Mouse (Mus musculus) kidney, embryonic 14.5 days (tissue): ENCODE measurements at regions not wholly inside any gene's neighbourhood (a gene's known extent, or its start where the extent isn't known, plus 50 kb on each side); places are given as distances from the start of the nearest gene placed in this dataset.

ENCODE experiments used
- ATAC-seq: fragments of 200-750 bp; cut with Nextera tagmentation; 2 replicates; pipeline ENCODE4 v1.8.0; 2017; ENCODE audit warnings: moderate number of reproducible peaks, mild to moderate bottlenecking, moderate TSS enrichment, moderate library complexity; ENCODE audit not compliant: low FRiP score, low TSS enrichment
- H3K27ac ChIP-seq: fragments of 300-500 bp; sonication (generic); 2 replicates; pipeline ENCODE4 v1.5.1; 2014; ENCODE audit warnings: low read depth, mild to moderate bottlenecking, low read length, moderate library complexity, mixed read lengths
- H3K27me3 ChIP-seq: fragments of 300-500 bp; sonication (generic); 2 replicates; pipeline ENCODE4 v1.6.1; 2014; ENCODE audit warnings: mild to moderate bottlenecking, low read length; ENCODE audit not compliant: control insufficient read depth, insufficient read depth
- H3K36me3 ChIP-seq: fragments of 300-500 bp; sonication (generic); 2 replicates; pipeline ENCODE4 v1.6.1; 2014; ENCODE audit warnings: low read length, mixed read lengths; ENCODE audit not compliant: control insufficient read depth, insufficient read depth
- H3K4me1 ChIP-seq: fragments of 300-500 bp; sonication (generic); 2 replicates; pipeline ENCODE4 v1.6.1; 2014; ENCODE audit warnings: low read length, mixed read lengths; ENCODE audit not compliant: control insufficient read depth, insufficient read depth
- H3K4me2 ChIP-seq: fragments of 300-500 bp; sonication (generic); replicated peaks from 2 replicates; pipeline ENCODE4 v1.6.1; 2014; ENCODE audit warnings: low read depth, mild to moderate bottlenecking, low read length
- H3K4me3 ChIP-seq: fragments of 300-500 bp; sonication (generic); 2 replicates; pipeline ENCODE4 v1.5.1; 2014; ENCODE audit warnings: mild to moderate bottlenecking, low read length
- H3K9ac ChIP-seq: fragments of 300-500 bp; sonication (generic); 2 replicates; pipeline ENCODE4 v1.6.1; 2014; ENCODE audit warnings: low read depth, mild to moderate bottlenecking, low read length, moderate library complexity
- H3K9me3 ChIP-seq: fragments of 300-500 bp; sonication (generic); 2 replicates; pipeline ENCODE4 v1.6.1; 2016; ENCODE audit warnings: low read length; ENCODE audit not compliant: control insufficient read depth
- WGBS: fragments of 180-500 bp; shearing (Covaris S2); extraction: QIAGEN DNeasy Blood & Tissue Kit; methylation state at CpG from one replicate; pipeline ENCODE4 v1.1.7; 2014; 5-methylcytosine and 5-hydroxymethylcytosine counted together

DNA sequence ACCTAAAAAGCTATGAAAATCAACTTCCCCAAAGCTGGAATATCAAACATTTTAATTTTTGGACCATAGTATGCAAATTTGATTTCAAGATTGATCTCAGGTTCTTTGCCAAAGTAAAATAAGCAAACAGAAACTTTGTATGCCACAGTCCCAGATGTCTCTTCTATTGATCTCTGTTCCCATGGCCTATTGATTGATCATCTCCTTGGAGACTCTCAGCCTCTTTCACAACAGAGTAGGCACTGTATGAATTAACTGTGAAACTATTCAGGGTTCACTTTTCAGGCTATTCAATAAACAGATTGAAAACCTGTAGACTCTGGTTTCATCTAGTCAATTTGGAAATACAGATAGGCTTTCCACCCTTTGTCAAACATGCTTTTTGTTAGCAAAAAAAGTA, 384.1 kb downstream of the Btg1 start:
- no peaks in the 10 kb centered on the region for H3K4me1 ChIP-seq
- H3K4me2 ChIP-seq = no peak overlapping the region

DNA sequence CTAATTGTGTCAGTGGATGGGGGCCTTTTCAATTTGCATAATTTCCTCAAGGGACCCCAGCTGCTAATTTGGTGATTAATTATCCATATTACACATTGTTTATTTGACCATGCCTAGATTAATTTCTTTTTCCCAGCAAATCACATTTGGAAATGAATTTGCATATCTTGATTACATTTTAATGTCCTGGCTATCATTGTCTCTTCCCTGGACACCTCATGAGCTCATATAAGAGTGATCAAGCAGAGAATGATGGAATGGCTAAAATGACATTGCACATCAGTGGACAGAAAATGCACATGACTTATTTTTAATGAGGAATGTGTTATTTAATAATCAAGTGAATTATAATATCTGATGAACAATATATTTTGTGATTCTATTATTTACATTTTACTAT, 392.1 kb downstream of the Btg1 start:
- H3K27me3 ChIP-seq = no peaks in the 10 kb centered on the region
- no peaks in the 10 kb centered on the region for H3K36me3 ChIP-seq
- H3K4me1 ChIP-seq = no peaks in the 10 kb centered on the region
- ATAC-seq = no peak
- no peak overlapping the region for H3K4me2 ChIP-seq
- no peak overlapping the region for H3K9ac ChIP-seq
- no peak overlapping the region for H3K4me3 ChIP-seq
- H3K27ac ChIP-seq = no peak overlapping the region
- no peaks in the 10 kb centered on the region for H3K9me3 ChIP-seq

More for the DNA sequence above, 384.1 kb downstream of the Btg1 start:
- Histone ChIP-seq H3K9me3 (no peaks in the 10 kb centered on the region), H3K27ac (no peak overlapping the region), H3K27me3 (no peaks in the 10 kb centered on the region), H3K9ac (no peak overlapping the region), H3K4me3 (no peak overlapping the region), H3K36me3 (no peaks in the 10 kb centered on the region)
- ATAC-seq = no peak

DNA sequence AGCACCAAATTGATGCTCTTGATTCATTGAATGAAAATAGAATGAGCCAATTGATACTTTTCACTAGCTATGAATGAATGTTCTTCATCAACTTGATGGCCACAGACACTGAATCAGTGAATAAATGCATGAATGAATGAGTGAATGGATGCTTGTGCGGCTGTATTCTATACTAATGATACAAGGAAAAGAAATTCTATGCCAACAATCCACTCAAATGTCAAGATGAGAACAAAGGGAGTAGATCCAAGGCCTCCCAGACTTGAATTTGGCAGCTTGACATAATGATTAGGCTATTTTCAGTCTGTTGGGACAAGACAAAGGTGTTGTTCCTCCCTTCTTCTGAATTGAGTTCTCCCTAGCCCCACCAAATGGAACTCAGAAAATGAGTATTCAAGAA, 393.1 kb downstream of the Btg1 start:
- Histone ChIP-seq H3K27ac (no peak overlapping the region), H3K9me3 (no peaks in the 10 kb centered on the region), H3K4me3 (no peak overlapping the region), H3K36me3 (no peaks in the 10 kb centered on the region), H3K9ac (no peak overlapping the region), H3K27me3 (no peaks in the 10 kb centered on the region), H3K4me1 (no peaks in the 10 kb centered on the region), H3K4me2 (no peak overlapping the region)
- WGBS = 92% methylated on average over 1 of the region's 1 CpGs
- ATAC-seq = no peak

DNA sequence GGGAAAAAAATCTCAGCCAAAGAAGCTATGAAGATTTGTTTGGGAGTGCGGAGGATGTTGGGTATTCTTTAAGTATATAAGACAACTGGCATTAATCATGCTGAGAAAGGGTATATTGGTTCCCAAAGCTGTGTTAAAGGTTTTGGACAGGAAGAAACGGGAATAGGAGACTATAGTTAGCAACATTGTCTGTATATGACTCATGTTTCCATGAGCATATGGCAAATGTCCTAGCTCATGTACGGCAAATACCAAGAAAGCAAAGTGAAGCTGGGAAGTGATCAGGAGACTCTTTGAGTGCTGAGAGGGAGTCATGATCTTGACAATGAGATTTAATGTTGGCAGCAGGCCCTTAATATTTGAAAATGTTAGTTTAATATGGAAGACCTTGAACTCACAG, 401.8 kb downstream of the Btg1 start:
- H3K27ac ChIP-seq = no peak overlapping the region
- no peaks in the 10 kb centered on the region for H3K4me1 ChIP-seq
- H3K4me2 ChIP-seq = no peak overlapping the region
- no peak overlapping the region for H3K4me3 ChIP-seq
- ATAC-seq = no peak
- H3K9me3 ChIP-seq = no peaks in the 10 kb centered on the region
- no peaks in the 10 kb centered on the region for H3K27me3 ChIP-seq
- H3K9ac ChIP-seq = no peak overlapping the region
- H3K36me3 ChIP-seq = no peaks in the 10 kb centered on the region
- WGBS = 58% methylated on average over 3 of the region's 3 CpGs

DNA sequence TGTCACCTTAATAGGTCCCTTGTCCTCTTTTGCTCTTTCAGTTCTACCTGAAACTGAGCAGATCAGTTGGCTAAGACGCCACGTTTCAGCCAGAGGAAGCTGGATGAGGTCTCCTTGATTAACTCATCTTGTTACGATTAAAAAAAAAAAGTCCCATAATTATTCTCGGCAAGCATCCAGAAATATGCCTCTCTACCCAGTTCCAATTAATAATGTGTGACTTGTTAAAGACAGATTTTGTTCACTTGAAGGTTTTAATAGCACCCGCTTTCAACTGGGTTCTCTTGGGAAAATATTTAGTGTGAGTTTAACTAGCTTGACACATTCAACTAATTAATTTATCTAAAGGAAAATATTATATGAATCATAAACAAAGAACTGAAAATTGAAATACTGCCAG, 412.0 kb downstream of the Btg1 start:
- H3K27ac ChIP-seq = no peak overlapping the region
- no peak overlapping the region for H3K4me2 ChIP-seq
- H3K27me3 ChIP-seq = no peaks in the 10 kb centered on the region
- H3K4me3 ChIP-seq = no peak overlapping the region
- no peak overlapping the region for H3K9ac ChIP-seq
- H3K9me3 ChIP-seq = no peaks in the 10 kb centered on the region
- 89% methylated on average over 5 of the region's 5 CpGs for WGBS
- H3K36me3 ChIP-seq = no peaks in the 10 kb centered on the region
- H3K4me1 ChIP-seq = no peaks in the 10 kb centered on the region
- ATAC-seq = no peak

DNA sequence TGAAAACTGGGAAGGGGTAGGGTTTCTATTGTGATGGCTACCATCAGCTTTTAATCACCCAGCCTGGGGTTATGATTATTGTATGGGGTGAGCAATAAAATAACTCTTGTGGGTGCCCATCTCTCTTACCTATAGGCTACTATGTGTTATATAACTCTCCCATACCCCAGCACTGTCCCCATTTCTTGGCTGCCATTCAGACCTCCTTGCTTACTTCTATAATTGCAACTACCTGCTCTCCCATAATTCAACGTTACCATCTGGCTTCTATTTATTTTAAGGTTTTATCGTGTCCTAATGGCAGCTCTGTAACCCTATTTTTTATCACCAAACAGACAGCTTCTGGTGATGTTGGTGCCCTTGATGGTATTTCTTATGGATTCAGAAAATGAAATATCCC, 414.2 kb downstream of the Btg1 start:
- no peak overlapping the region for H3K4me2 ChIP-seq
- no peak overlapping the region for H3K4me3 ChIP-seq
- no peaks in the 10 kb centered on the region for H3K4me1 ChIP-seq
- ATAC-seq = no peak
- H3K9ac ChIP-seq = no peak overlapping the region
- no peaks in the 10 kb centered on the region for H3K36me3 ChIP-seq
- 88% methylated on average over 2 of the region's 2 CpGs for WGBS
- H3K27ac ChIP-seq = no peak overlapping the region
- H3K9me3 ChIP-seq = no peaks in the 10 kb centered on the region
- H3K27me3 ChIP-seq = no peaks in the 10 kb centered on the region

DNA sequence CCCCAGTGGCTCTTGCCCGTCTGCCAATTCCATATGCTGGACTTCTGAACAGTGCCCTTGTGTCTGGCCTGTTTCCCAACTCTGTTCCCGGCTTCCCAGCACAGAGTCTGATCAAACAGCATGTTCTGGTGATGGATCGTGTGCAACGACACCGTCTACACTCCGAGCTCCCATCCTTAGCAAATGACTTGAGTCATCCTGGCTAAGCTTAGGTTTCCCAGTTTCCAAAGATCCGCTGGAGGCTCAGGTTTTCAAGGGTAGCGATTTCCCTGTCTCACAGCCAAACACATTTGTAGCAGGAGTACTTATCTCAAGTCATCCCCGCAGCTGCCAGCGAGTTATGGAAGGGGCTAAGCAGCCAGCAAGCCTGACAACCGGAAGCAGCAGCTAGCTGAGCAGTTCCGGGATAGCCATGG, 418.6 kb downstream of the Btg1 start:
- no peaks in the 10 kb centered on the region for H3K36me3 ChIP-seq
- 78% methylated on average over 12 of the region's 12 CpGs for WGBS
- no peak overlapping the region for H3K4me3 ChIP-seq
- ATAC-seq = no peak
- no peak overlapping the region for H3K4me2 ChIP-seq
- H3K27ac ChIP-seq = no peak overlapping the region
- H3K9me3 ChIP-seq = no peaks in the 10 kb centered on the region
- no peak overlapping the region for H3K9ac ChIP-seq
- H3K27me3 ChIP-seq = no peaks in the 10 kb centered on the region
- no peaks in the 10 kb centered on the region for H3K4me1 ChIP-seq

DNA sequence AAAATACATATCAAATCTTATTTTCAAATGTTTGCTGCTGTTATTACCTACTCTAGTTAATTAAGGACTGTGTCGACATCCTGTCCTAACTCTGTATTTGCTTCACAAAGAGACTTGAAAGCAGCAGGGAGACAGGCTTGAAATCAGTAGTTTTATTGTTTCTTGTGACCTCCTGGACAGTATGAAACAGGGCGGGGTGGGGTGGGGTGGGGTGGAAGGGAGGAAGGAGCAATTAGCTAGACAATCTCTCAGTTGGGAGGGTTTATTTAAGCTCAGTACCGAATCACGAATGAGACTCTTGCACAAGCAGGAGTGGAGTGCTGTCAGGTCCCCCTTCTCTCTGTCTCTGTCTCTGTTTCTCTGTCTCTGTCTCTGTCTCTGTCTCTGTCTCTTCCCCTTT, 421.2 kb downstream of the Btg1 start:
- 31% methylated on average over 4 of the region's 4 CpGs for WGBS
- no peak overlapping the region for H3K4me2 ChIP-seq
- H3K4me1 ChIP-seq = no peaks in the 10 kb centered on the region
- H3K27me3 ChIP-seq = no peaks in the 10 kb centered on the region
- no peak overlapping the region for H3K9ac ChIP-seq
- H3K4me3 ChIP-seq = no peak overlapping the region
- H3K36me3 ChIP-seq = no peaks in the 10 kb centered on the region
- no peak overlapping the region for H3K27ac ChIP-seq
- ATAC-seq = no peak
- no peaks in the 10 kb centered on the region for H3K9me3 ChIP-seq

DNA sequence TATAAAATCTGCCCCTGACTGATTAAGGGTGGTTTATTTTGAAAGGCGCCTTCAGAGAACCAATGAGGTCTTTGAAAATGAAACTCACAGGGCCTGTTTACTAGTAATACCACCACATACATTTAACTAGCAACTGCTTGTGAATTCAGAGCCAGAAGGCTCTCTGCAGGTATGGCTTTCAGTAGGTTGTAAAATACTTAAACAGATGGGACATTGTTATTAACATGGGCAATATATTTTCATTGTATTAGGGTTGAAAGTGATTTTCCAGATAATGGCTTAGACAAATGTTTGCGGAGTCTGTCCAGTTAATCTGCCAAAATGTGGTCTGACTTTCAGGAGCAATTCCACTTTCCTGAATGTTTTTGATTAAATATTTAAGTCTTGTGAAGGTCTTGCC, 430.8 kb downstream of the Btg1 start:
- H3K36me3 ChIP-seq = no peaks in the 10 kb centered on the region
- no peak overlapping the region for H3K4me2 ChIP-seq
- no peak for ATAC-seq
- H3K4me1 ChIP-seq = no peaks in the 10 kb centered on the region
- peaks cover 2% of the 10 kb centered on the region; the same call in 1 of the 2 replicates for H3K9me3 ChIP-seq
- no peak overlapping the region for H3K4me3 ChIP-seq
- no peak overlapping the region for H3K27ac ChIP-seq
- H3K27me3 ChIP-seq = no peaks in the 10 kb centered on the region
- 88% methylated on average over 2 of the region's 2 CpGs for WGBS
- H3K9ac ChIP-seq = no peak overlapping the region

DNA sequence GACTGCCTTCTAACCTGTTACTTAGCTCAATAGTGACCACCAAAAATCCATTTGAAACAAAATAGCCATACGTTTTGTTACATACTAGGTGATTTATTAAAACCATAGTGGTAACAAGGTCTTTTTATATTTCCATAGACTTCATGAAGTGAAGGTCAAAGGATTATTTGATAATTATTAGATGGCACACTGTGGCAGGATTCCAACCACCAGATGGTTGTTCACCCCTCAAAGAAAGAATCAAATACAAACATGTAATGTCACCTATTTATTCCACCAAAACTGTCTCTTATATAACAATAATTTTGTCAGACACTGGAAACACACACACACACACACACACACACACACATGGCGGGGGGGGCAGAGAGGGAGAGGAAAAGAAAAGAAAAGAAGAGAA, 431.2 kb downstream of the Btg1 start:
- Histone ChIP-seq H3K4me3 (no peak overlapping the region), H3K4me1 (no peaks in the 10 kb centered on the region), H3K27ac (no peak overlapping the region), H3K4me2 (no peak overlapping the region), H3K27me3 (no peaks in the 10 kb centered on the region), H3K36me3 (no peaks in the 10 kb centered on the region), H3K9me3 (peaks cover 2% of the 10 kb centered on the region; the same call in 1 of the 2 replicates), H3K9ac (no peak overlapping the region)
- 82% methylated on average over 2 of the region's 2 CpGs for WGBS
- no peak for ATAC-seq
